Mouse (Mus musculus) myocyte (in vitro differentiated cells): ENCODE results near the gene Slc30a3. TPM values are rescaled to one million over a fixed set of nuclear protein-coding genes. Genes with fewer than 3 reads are reported as not detected.

Experiments
- H3K27me3 ChIP-seq: one replicate; pipeline ENCODE4 v1.6.1; 2011; ENCODE audit not compliant: control insufficient read depth, insufficient read depth, insufficient read length
- H3K36me3 ChIP-seq: one replicate; pipeline ENCODE4 v1.6.1; 2011; ENCODE audit not compliant: control insufficient read depth, insufficient read depth
- H3K4me2 ChIP-seq: one replicate; pipeline ENCODE4 v1.6.1; 2011; ENCODE audit warnings: low read depth, control low read depth
- H3K4me3 ChIP-seq: one replicate; pipeline ENCODE4 v1.5.1; 2011; ENCODE audit warnings: mild to moderate bottlenecking, control low read depth, moderate library complexity
- H3K79me2 ChIP-seq: one replicate; pipeline ENCODE4 v1.6.1; 2011; ENCODE audit not compliant: control insufficient read depth, insufficient read depth
- H3ac ChIP-seq: one replicate; pipeline ENCODE4 v1.6.1; 2011; ENCODE audit not compliant: control insufficient read depth, insufficient read length
- CEBPB ChIP-seq: IDR thresholded peaks from 2 replicates; pipeline ENCODE4 v1.6.1; 2011; ENCODE audit warnings: mild to moderate bottlenecking, moderate library complexity; ENCODE audit not compliant: poor library complexity, insufficient read depth, severe bottlenecking
- E2F4 ChIP-seq: IDR thresholded peaks from one replicate; pipeline ENCODE4 v1.6.1; 2011; ENCODE audit warnings: mild to moderate bottlenecking, control low read depth, moderate library complexity; ENCODE audit not compliant: insufficient read depth
- MAX ChIP-seq: IDR thresholded peaks from one replicate; pipeline ENCODE4 v1.6.1; 2011; ENCODE audit warnings: low read depth, mild to moderate bottlenecking, control low read depth
- MYOD1 ChIP-seq, 3 experiments: IDR thresholded peaks; one replicate each; pipeline ENCODE4 v1.6.1; 2011; ENCODE audit warnings: control low read depth in 2 of 3, low read depth in 2 of 3, mild to moderate bottlenecking in 2 of 3, moderate library complexity in 1 of 3; ENCODE audit not compliant: insufficient read length in 2 of 3, control insufficient read depth in 1 of 3
- MYOG ChIP-seq, 3 experiments: IDR thresholded peaks; one replicate each; pipeline ENCODE4 v1.6.1; 2011; ENCODE audit warnings: control low read depth in 2 of 3, low read depth in 2 of 3, mild to moderate bottlenecking in 2 of 3; ENCODE audit not compliant: insufficient read length in 2 of 3, control insufficient read depth in 1 of 3, insufficient read depth in 1 of 3
- POLR2A ChIP-seq: IDR thresholded peaks from one replicate; pipeline ENCODE4 v1.6.1; 2011; ENCODE audit warnings: low read depth, mild to moderate bottlenecking, control low read depth, moderate library complexity; ENCODE audit not compliant: insufficient read length
- POLR2AphosphoS2 ChIP-seq: IDR thresholded peaks from one replicate; pipeline ENCODE4 v1.6.1; 2011; ENCODE audit warnings: low read depth, control low read depth; ENCODE audit not compliant: insufficient read length
- REST ChIP-seq: IDR thresholded peaks from one replicate; pipeline ENCODE4 v1.6.1; 2011; ENCODE audit warnings: mild to moderate bottlenecking, control low read depth, moderate library complexity; ENCODE audit not compliant: insufficient read depth, insufficient read length
- SRF ChIP-seq: IDR thresholded peaks from one replicate; pipeline ENCODE4 v1.6.1; 2011; ENCODE audit warnings: low read depth; ENCODE audit not compliant: control insufficient read depth, insufficient read length
- TCF12 ChIP-seq: IDR thresholded peaks from one replicate; pipeline ENCODE4 v1.6.1; 2011; ENCODE audit warnings: mild to moderate bottlenecking, control low read depth; ENCODE audit not compliant: poor library complexity, insufficient read depth, severe bottlenecking
- TCF3 ChIP-seq: IDR thresholded peaks from one replicate; pipeline ENCODE4 v1.6.1; 2011; ENCODE audit warnings: low read depth, control low read depth; ENCODE audit not compliant: insufficient read length
- USF1 ChIP-seq: IDR thresholded peaks from one replicate; pipeline ENCODE4 v1.6.1; 2011; ENCODE audit warnings: low read depth, mild to moderate bottlenecking, control low read depth, moderate library complexity
- polyA plus RNA-seq: library from polyadenylated mRNA; unstranded; fragments of >200 nt; fragmentation: generic; extraction: Trizol; gene quantifications from one replicate; pipeline ENCODE4 v1.2.1, GENCODE M21; 2012; ENCODE audit warnings: missing spikeins

Slc30a3 gene
- polyA plus RNA-seq, 1 experiment: 0.19 TPM

DNA sequence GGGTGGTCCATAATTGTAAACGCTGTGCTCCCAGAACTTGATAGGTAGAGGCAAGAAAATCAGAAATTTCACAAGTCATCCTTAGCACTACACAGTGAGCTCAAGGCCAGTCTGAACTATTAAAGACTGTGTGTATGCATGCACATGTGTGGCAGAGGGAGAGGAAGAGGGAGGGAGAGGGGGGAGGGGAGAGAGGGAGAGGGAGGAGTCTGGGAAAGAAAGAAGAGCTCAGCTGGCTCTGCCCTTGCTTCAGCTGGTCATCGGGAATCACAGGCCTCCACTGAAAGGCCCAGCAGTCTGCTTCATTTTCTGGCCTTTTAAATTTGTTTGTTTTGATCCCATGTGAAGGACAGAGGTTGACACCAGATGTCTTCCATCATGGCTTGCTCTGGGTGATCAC lies 15.4 kb upstream of the Slc30a3 start:
- Histone ChIP-seq H3K4me2 (no peak overlapping the region), H3ac (no peak overlapping the region), H3K36me3 (no peaks in the 10 kb centered on the region), H3K4me3 (no peak overlapping the region), H3K79me2 (peaks cover 9% of the 10 kb centered on the region), H3K27me3 (no peaks in the 10 kb centered on the region)
- TF ChIP-seq TCF3: no peak
- no peak for TF ChIP-seq POLR2AphosphoS2
- no peak for TF ChIP-seq POLR2A
- no peak for TF ChIP-seq MYOG (IDR thresholded peaks at IDR 0.05; ENCODE audit: control insufficient read depth in 1 of 3, insufficient read depth in 1 of 3, insufficient read length in 2 of 3, low read depth in 2 of 3)
- TF ChIP-seq SRF: no peak
- no peak for TF ChIP-seq TCF12
- no peak for TF ChIP-seq CEBPB
- TF ChIP-seq MAX: no peak

DNA sequence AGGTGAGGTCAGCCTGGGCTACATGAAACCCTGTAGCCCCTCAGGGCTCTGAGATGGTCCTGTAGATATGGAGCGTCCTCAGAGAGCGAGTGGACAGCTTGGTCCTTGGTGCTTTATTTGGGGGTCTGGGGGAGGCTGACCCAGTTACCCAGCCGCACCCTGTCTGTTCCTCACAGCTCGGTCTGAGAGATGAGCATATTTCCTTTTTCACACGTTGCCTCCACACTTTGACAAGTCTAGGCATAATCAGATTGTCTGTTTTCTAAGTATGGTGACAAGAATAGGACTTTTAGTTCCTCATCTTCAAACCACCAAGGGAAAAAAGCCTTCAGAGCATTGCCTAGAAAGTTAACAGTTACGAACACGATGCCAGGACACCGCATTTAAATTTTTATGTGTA lies 13.1 kb upstream of the Slc30a3 start:
- Histone ChIP-seq H3ac (no peak overlapping the region), H3K27me3 (no peaks in the 10 kb centered on the region), H3K4me3 (no peak overlapping the region), H3K79me2 (peaks cover 9% of the 10 kb centered on the region), H3K36me3 (no peaks in the 10 kb centered on the region), H3K4me2 (peak overlapping the region; percentile 50)
- TF ChIP-seq MYOG (IDR thresholded peaks at IDR 0.05; ENCODE audit: control insufficient read depth in 1 of 3, insufficient read depth in 1 of 3, insufficient read length in 2 of 3, low read depth in 2 of 3): no peak

DNA sequence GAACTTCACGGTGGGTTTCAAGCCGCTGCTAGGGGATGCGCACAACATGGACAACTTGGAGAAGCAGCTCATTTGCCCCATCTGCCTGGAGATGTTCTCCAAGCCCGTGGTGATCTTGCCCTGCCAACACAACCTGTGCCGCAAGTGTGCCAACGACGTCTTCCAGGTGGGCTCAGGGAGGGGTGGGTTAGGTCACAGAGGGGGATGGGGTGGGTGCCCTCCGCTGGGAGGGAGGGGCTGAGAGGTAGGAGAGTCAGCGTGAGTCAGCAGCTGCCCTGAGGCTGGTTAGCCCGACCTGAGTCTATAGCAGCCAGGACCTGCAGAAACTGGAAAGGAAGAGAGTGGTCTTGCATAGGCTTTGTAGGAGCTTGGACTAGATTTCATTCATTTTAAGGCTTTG lies 8.9 kb upstream of the Slc30a3 start:
- no peaks in the 10 kb centered on the region for H3K27me3 ChIP-seq
- no peaks in the 10 kb centered on the region for H3K36me3 ChIP-seq
- H3K79me2 ChIP-seq: peaks cover 9% of the 10 kb centered on the region
- H3ac ChIP-seq: no peak overlapping the region
- H3K4me2 ChIP-seq: peak overlapping the region; percentile 55
- peak overlapping the region; percentile 33 for H3K4me3 ChIP-seq
- TF ChIP-seq POLR2A (peak; percentile 16), MYOD1 (IDR thresholded peaks at IDR 0.05; ENCODE audit: control insufficient read depth in 1 of 3, insufficient read length in 2 of 3, low read depth in 2 of 3) (no peak), POLR2AphosphoS2 (no peak), REST (no peak)

DNA sequence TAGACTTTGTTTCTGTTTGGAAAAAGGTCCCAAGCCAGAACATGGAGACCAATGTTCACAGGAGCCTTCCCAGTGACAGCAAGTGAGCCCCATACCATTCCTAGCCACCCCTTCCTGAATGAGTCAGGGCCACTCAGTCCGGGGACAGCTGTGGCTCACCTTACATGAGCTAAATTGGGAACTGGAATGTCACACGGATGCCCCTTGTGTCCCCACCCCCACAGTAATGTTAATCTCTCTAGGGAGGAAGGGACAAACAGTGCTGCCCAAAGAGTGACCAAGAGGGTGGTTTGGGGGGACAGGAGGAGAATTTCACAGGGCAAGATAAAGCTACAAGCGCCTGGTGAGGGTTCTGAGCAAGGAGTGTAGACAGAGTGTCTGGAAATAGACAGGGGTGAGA lies 8.3 kb upstream of the Slc30a3 start, which contains the start of gene Trim54:
TSS of gene Trim54 (plus strand) at position 359 of the 400 bp plus-strand sequence.
- no peak within 1 kb of the TSS for H3ac ChIP-seq
- peaks cover 9% of the 10 kb centered on the region for H3K79me2 ChIP-seq
- TF ChIP-seq USF1 (no peak), E2F4 (no peak), REST (no peak), POLR2AphosphoS2 (no peak), POLR2A (peak; percentile 11), TCF3 (no peak), MAX (no peak), MYOD1 (IDR thresholded peaks at IDR 0.05; ENCODE audit: control insufficient read depth in 1 of 3, insufficient read length in 2 of 3, low read depth in 2 of 3) (peak; percentile 11 to 90 (median 64)), MYOG (IDR thresholded peaks at IDR 0.05; ENCODE audit: control insufficient read depth in 1 of 3, insufficient read depth in 1 of 3, insufficient read length in 2 of 3, low read depth in 2 of 3) (peak; percentile 56 to 96 (median 90)), CEBPB (no peak), TCF12 (peak; percentile 30), SRF (no peak)
- peak within 1 kb of the TSS; percentile 33 for H3K4me3 ChIP-seq
- peak within 1 kb of the TSS; percentile 55 for H3K4me2 ChIP-seq
- H3K36me3 ChIP-seq: no peaks in the 10 kb centered on the region
- no peaks in the 10 kb centered on the region for H3K27me3 ChIP-seq

DNA sequence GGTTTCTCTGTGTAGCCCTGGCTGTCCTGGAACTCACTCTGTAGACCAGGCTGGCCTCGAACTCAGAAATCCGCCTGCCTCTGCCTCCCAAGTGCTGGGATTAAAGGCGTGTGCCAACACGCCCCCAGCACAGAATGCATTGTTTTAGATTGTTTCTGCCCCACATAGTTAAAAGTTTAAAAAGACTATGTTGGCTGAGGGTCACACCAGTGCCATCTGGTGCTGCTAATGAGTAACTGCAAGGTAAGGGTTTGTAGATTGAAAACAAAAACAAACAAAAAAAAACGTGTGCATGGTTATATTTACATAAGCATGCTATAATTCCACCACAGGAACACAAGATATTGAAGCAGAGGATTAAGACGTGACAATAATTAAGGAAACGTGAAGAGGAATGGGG lies 2.7 kb upstream of the Slc30a3 start:
- H3K4me2 ChIP-seq: no peak overlapping the region
- H3K36me3 ChIP-seq: no peaks in the 10 kb centered on the region
- H3K79me2 ChIP-seq: no peaks in the 10 kb centered on the region
- no peak overlapping the region for H3K4me3 ChIP-seq
- H3K27me3 ChIP-seq: peaks cover 8% of the 10 kb centered on the region
- no peak for TF ChIP-seq E2F4
- TF ChIP-seq POLR2A: no peak
- TF ChIP-seq MAX: no peak
- no peak for TF ChIP-seq POLR2AphosphoS2
- TF ChIP-seq SRF: no peak
- no peak for TF ChIP-seq CEBPB
- no peak for TF ChIP-seq MYOD1 (IDR thresholded peaks at IDR 0.05; ENCODE audit: control insufficient read depth in 1 of 3, insufficient read length in 2 of 3, low read depth in 2 of 3)
- TF ChIP-seq USF1: no peak
- TF ChIP-seq TCF12: no peak
- no peak for TF ChIP-seq TCF3
- TF ChIP-seq MYOG (IDR thresholded peaks at IDR 0.05; ENCODE audit: control insufficient read depth in 1 of 3, insufficient read depth in 1 of 3, insufficient read length in 2 of 3, low read depth in 2 of 3): no peak
- no peak overlapping the region for H3ac ChIP-seq
